8 mouse cellular contexts compared by ENCODE assay signal in the genomic region with DNA sequence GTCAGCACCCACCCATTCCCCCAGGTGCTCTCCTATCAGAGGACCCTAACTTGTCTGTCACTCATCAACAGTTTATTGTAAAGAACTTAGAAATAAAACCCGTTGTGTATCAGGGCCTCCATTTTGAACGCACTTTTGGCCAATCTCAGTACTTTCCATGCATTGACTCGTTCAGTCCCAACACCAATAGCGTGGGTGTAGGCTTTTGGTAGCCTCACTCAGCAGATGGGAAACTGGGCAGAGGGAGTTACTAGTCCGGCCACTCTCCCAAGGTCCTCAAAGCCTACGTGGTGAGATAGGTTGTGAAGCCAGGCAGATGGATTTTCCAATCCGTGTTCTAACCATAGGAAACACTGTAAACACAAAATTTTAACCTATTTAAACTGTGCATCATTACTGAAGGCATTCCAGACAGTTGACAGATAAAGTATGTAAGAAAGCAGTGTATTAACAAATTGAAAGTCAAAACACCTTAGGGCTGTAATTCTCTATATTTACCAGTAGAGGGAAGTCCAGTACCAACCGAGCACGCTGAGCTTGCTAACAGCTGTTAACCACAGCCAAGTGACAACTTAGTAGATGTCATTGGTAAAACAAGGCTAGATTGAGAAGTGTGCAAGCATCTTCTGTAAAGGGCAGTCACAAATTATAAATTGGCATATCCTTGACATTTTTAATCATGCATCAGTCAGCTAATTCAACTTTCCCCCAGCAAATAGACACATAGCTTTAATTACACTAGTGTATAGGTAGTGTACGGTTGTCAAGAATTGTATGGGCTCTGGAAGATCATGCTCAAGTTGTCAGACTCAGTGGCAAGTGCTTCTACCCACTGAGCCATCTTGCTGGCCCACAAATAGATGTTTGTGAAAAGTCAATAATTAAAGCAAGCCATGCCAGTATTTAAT. TPM values are rescaled to one million over a fixed set of nuclear protein-coding genes. Genes with fewer than 3 reads are reported as not detected.
DNase-seq lines count a peak whose midpoint lies in the region; ATAC-seq and TF ChIP-seq lines count a peak whose summit lies in the region.

No protein-coding gene starts in this region.

- no peaks in the 10 kb centered on the region; the same call in 1 of the 2 replicates for H3K36me3 ChIP-seq in thymus, adult 2 months (ENCODE audit: control insufficient read depth, insufficient read depth, low read length)
- no peaks in the 10 kb centered on the region; the same call in 1 of the 2 replicates for H3K36me3 ChIP-seq in hindbrain, embryonic 14.5 days (replicated peaks; ENCODE audit: control insufficient read depth, insufficient read depth)

- H3K9me3 ChIP-seq in hindbrain, embryonic 14.5 days (ENCODE audit: control insufficient read depth, low read length), result no peaks in the 10 kb centered on the region; the same call in 1 of the 2 replicates

- TF ChIP-seq CTCF in thymus, adult 2 months (IDR thresholded peaks at IDR 0.05; ENCODE audit: borderline replicate concordance, control insufficient read depth, extremely low read depth, insufficient read depth, low read length, poor library complexity), result no peak

- no peaks in the 10 kb centered on the region for H3K27me3 ChIP-seq in thymus, adult 2 months (ENCODE audit: control insufficient read depth, insufficient read depth, low read length)
- H3K27me3 ChIP-seq in hindbrain, embryonic 14.5 days (ENCODE audit: control insufficient read depth, insufficient read depth, low read length), result no peaks in the 10 kb centered on the region

- peak; percentile 19 for DNase-seq in gastrocnemius, postnatal 10 days
- no peak for DNase-seq in gastrocnemius, adult 8-10 months (ENCODE audit: low spot score in 2 of 2)
- DNase-seq in thymus, postnatal 14 days, result peak; percentile 15
- no peak for DNase-seq in thymus, adult 2 months
- DNase-seq in hindbrain, embryonic 14.5 days (ENCODE audit: low spot score), result peak; percentile 73
- no peak for DNase-seq in spleen, adult 12 weeks (ENCODE audit: low spot score)
- DNase-seq in right cerebral cortex, postnatal 10 days (ENCODE audit: low spot score in 2 of 2), result no peak

- WGBS in thymus, adult 2 months, result 72% methylated on average over 10 of the region's 10 CpGs
- 63% methylated on average over 10 of the region's 10 CpGs for WGBS in hindbrain, embryonic 14.5 days

- no peak overlapping the region for H3K4me3 ChIP-seq in thymus, adult 2 months (ENCODE audit: control insufficient read depth, insufficient read depth, low read length)
- H3K4me3 ChIP-seq in hindbrain, embryonic 14.5 days (replicated peaks; ENCODE audit: low read length), result no peak overlapping the region

- H3K27ac ChIP-seq in thymus, adult 2 months (ENCODE audit: control insufficient read depth, insufficient read depth, low read length), result no peak overlapping the region
- no peak overlapping the region for H3K27ac ChIP-seq in hindbrain, embryonic 14.5 days

- H3K4me2 ChIP-seq in hindbrain, embryonic 14.5 days (replicated peaks), result no peak overlapping the region

- TF ChIP-seq POLR2A in thymus, adult 2 months (IDR thresholded peaks at IDR 0.05; ENCODE audit: control insufficient read depth, extremely low read depth, insufficient read depth, low read length, poor library complexity), result no peak

- no peaks in the 10 kb centered on the region for H3K4me1 ChIP-seq in thymus, adult 2 months (replicated peaks; ENCODE audit: control insufficient read depth, insufficient read depth, low read length)
- 0 out of 2 replicates have a peak, but pooled peaks cover 2% of the 10 kb centered on the region for H3K4me1 ChIP-seq in hindbrain, embryonic 14.5 days (replicated peaks; ENCODE audit: control insufficient read depth, insufficient read depth, low read length)

- H3K9ac ChIP-seq in hindbrain, embryonic 14.5 days, result no peak overlapping the region

- peak; percentile 73; the same call in 1 of the 2 replicates for ATAC-seq in hindbrain, embryonic 14.5 days (ENCODE audit: low FRiP score)
- peak; percentile 82 for ATAC-seq in neutrophil, adult 5-6 weeks (ENCODE audit: extremely low read depth, insufficient number of reproducible peaks, low FRiP score, poor library complexity, severe bottlenecking)

RNA-seq across cellular contexts. Expression of a gene that starts 14.2 kb away (rescaled TPM):
- 1 to 10 TPM; 1.2 to 1.5 TPM for total RNA-seq in gastrocnemius, postnatal 10 days (2021)
- total RNA-seq in gastrocnemius, adult 8-10 months (2022), result not detected
- 6.3 and 6.8 TPM in 2 replicates for polyA plus RNA-seq in thymus, adult 2 months (2012; rRNA removed)
- polyA plus RNA-seq in hindbrain, embryonic 14.5 days (2014; fragmentation: Nextera tagmentation; extraction: Ambion mirVana), result 0.31 and 0.38 TPM in 2 replicates
- total RNA-seq in neutrophil, adult 5-6 weeks (2017), result 0.61 and 0.81 TPM in 2 replicates

RNA-seq across cellular contexts. Expression of a gene that starts 49.5 kb away (rescaled TPM):
- 10 to 100 TPM; 64.1 to 75.1 TPM for total RNA-seq in gastrocnemius, postnatal 10 days (2021)
- total RNA-seq in gastrocnemius, adult 8-10 months (2022), result 10 to 100 TPM; 37.3 to 45.8 (median 40.8) TPM
- 39.6 and 42.0 TPM in 2 replicates for polyA plus RNA-seq in thymus, adult 2 months (2012; rRNA removed)
- 115 and 118 TPM in 2 replicates for polyA plus RNA-seq in hindbrain, embryonic 14.5 days (2014; fragmentation: Nextera tagmentation; extraction: Ambion mirVana)
- 450 and 463 TPM in 2 replicates for total RNA-seq in neutrophil, adult 5-6 weeks (2017)

Comparison
In these comparisons a context has a peak if more than half of its experiments do, and no peak if none do; other contexts are left out.
1. DNase-seq: peak in gastrocnemius, postnatal 10 days (single experiment), thymus, postnatal 14 days (single experiment) and hindbrain, embryonic 14.5 days (single experiment); none in gastrocnemius, adult 8-10 months (0 of 2), thymus, adult 2 months (single experiment), spleen, adult 12 weeks (single experiment) and right cerebral cortex, postnatal 10 days (0 of 2).